Mouse (Mus musculus): ENCODE results near the gene Qprt.

Gene Qprt

GRCm38 (mm10) chr7:127121911-127122270, at the start of gene Qprt:
TSS of gene Qprt (minus strand) at chr7:127122226.
- DNase-seq = no peak

DNA sequence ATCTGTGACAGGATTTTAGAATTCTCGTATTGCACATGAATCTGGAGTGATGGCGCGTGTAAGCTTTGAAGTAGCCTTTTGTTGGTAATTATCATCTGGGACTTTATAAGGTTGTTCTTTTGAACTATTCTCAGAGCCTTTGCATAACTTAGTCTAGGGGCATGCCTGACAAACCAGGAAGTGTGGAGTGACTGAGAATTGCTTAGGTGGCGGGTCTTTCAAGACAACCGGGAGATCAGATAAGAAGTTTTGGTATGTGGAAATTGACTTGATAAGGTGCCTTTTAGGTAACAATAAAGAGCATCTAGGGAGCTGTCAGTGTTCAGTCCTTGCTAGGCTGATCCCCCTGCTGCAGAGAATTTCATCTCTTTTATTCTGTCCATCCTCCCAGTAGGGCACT, 44.5 kb upstream of the Qprt start:
- DNase-seq = no peak

DNA sequence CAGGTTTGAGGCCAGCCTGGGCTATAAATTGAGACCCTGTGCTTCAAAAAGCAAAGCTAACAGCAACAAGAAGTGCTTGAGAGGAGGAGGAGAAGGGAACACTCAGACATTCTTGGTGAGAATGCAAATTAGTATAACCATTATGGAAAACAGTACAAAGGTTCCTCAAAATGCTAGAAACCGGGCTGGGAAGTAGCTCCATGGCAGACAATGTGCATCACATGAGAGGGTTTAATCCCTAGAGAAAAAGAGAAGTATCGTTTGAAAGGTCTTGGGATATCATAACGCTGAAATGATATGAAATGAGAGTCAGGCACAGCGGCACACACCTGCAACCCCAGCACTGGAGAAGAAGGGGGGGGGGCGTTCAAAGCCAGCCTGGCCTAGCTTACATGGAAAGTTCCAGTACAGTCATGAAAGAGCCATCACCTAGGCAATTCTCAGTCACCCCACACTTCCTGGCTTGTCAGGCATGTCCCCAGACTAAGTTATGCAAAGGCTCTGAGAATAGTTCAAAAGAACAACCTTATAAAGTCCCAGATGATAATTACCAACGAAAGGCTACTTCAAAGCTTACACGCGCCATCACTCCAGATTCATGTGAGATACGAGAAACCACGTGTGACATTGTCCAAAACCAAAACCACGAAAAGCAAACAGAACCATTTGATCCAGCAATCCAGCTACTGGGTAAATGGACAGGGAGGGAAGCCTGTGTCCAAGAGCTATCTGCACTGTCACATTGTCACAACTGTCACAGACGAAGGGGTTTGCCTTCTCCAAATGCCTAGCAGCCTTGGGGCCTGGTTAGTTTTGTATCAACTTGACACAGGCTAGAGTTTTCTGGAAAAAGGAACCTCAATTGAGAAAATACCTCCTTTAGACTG, 43.8 kb upstream of the Qprt start:
- no peak for DNase-seq

GRCm38 (mm10) chr7:127164002-127164401, 42.0 kb upstream of the Qprt start:
- DNase-seq = no peak

DNA sequence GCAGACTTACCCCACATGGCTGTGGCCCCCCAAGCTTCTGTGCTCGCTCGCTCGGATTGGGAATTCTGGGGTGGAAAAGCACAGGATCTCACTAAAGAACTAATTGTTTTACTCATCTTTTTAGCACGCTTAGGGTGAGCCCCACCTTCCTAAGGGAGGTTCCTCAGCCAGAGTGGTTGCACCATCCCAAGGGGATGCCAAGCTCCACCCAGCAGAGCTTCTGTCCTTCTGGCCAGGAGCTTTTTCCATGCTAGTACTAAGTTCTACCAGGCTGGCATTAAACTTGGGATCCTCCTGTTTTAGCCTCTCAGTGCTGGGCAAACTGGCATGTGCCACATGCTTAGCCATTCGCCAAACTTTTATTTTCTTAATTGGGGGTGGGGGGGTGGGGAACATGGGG, 40.5 kb upstream of the Qprt start:
- DNase-seq = no peak

- DNase-seq = no peak
Measured at GRCm38 (mm10) chr7:127157548-127157947, 35.5 kb upstream of the Qprt start.

- DNase-seq = no peak
Measured at GRCm38 (mm10) chr7:127153477-127153876, 31.5 kb upstream of the Qprt start.

DNA sequence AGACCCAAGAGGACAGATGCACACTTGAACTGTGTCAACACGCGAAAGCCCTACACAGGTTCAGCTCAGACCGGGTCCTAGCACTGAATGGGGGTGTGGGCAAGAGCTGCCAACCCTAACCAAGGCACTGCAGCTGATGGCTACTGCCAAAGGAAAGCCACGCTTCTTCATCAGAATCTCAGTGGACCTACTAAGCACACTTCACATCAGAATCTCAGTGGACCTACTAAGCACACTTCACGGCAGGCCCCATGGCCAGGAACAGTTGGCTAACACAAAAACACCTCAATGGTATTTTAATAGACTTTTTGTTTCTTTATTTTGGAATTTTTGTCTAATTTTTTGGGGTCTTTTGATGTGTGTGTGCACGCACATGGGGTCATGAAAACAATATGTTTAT, 30.4 kb upstream of the Qprt start:
- no peak for DNase-seq

DNA sequence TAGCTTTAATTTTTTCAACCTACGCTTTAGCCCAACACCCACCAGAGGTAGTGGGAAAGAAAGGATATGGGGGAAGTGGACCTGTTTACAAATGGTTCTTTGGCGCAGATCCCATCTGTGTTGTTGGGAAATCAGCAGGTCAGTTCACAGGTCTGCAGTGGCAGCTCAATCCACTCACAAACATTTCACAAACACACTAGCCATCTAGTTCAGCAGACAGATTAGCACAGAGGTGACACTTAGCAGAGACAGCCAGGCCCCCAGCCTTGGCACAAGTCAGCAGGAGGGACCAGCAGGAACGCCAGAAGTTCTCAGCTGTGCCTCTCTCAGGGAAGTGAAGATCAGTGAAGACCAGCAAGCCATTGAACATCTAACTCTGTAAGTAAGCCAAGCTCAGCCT, 25.9 kb upstream of the Qprt start:
- DNase-seq = no peak

- no peak for DNase-seq
Measured at GRCm38 (mm10) chr7:127146267-127146603, 24.2 kb upstream of the Qprt start.

DNA sequence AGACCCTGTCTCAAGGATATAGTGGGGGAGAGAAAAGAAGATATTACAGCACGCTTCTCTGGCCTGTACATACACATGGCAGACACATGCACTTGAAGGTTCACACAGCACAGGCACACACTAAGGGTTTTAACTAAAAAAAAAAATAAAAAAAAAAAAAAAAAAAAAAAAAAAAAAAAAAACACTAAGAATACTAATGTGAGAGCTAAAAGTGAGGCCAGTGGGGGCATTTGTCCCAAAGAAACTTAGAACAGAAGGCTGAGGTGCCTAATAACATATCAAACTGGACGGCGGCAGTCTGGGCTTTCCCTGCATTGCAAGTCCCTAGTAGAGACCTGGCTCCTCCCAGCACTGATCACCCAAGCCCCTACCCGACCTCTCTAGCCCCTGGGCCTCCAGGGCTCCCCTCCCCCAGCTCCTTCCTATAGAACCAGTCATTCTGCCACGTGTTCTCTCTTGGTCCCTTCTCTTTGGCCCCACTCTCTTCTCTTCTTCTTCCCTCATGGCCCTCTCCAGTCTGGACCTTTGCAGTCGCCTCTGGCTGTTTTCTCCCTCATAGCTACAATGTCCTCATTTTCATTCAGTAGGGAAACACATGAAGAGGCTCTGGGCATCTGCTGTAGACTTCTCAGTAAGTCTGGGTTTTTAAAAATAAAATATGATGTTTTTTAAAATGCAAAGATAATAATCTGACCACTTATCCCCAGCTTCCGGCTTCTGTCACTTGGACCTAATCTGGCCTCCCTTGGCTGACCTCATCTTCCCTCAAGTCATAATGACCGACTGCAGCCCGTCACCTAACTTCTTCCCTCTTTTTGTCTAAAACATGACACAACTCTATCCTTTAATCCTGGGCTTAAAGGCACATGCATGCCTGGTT, 23.6 kb upstream of the Qprt start:
- DNase-seq = no peak

DNA sequence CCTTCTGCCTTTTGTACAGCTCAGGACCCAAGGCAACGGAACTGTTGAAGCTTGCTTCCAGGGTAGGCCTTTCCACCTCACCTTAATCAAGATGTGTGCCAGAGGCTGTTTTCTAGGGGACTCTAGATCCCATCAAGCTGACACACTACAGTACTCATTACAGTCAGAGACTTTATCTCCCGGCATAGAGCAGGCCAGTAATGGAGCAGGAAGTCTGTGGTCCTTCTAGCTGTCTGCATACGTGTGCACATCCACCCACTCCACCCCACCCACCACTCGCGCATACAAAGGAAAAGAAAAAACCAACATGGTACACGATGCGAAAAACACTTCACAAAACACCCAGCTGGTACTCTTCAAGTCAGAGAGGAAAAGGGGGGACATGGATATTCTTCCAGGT, 22.4 kb upstream of the Qprt start:
- DNase-seq = no peak

DNA sequence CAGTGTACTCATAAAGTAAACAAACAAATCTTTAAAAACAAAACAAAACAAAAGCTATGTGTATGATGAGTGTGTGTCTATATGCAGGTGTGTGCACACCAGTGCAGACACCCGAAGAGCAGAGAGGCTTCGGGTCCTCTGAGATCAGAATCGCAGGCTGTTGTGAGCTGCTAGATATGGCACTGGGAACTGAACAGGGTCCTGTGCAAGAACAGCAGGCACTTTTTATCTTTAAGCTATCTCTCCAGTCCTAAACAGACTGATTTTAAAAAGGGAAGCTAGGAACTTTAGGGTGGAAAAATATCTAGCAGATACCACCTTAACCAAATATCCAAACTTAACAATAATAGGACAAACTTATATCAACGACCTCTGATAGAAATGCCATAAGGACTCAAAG, 20.6 kb upstream of the Qprt start:
- no peak for DNase-seq

GRCm38 (mm10) chr7:127142214-127142613, 20.2 kb upstream of the Qprt start:
- no peak for DNase-seq

DNA sequence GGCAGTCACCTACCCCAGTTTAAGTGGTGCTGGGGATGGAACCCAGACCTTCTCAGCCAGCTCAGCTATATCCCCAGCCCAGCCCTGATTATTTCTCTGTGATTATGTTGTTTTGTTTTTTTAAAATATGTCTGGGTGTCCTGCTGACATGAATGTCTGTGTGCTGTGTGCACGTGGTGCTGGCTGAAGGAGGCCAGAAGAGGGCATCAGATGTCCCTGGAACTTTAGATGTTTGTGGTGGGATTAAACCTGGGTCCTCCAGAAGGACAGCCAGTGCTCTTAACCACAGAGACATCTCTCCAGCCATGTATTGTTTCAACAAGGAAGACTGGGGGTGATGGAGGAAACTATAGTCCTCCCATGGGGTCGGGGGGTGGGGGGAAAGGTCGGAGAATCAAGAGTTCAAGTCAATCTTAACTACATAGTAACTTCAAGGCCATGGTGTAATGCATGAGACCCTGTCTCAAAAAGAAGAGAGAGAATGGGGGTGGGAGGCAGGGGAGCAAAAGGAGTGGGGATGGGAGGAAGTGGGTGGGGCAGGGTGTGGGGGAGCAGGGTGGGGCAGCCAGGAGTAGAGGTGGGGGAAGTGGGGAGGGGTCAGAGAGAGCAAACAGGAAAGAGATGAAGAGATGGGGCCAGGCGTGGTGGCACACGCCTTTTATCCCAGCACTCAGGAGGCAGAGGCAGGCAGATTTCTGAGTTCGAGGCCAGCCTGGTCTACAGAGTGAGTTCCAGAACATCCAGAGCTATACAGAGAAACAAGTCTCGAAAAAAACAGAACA, 18.8 kb upstream of the Qprt start:
- no peak for DNase-seq

DNA sequence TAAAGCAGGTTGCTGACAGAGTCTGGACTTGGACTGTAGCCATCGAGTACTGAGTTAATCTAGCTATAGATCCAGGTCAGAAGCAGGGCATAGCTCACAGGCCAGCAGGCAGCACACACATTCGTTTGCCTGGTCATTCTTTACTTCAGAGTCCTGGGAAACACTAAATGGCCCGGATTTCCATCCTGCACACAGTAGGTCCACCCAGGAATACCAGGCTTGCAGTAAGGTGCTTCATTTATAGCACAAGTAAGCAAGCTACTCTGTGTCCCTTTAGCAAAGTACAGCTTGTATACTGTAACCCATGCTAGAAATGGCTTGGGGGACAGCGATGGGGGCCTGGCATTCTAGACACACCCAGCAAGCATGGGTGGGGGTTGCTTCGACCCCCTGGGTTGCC, 17.5 kb upstream of the Qprt start:
- DNase-seq = no peak

DNA sequence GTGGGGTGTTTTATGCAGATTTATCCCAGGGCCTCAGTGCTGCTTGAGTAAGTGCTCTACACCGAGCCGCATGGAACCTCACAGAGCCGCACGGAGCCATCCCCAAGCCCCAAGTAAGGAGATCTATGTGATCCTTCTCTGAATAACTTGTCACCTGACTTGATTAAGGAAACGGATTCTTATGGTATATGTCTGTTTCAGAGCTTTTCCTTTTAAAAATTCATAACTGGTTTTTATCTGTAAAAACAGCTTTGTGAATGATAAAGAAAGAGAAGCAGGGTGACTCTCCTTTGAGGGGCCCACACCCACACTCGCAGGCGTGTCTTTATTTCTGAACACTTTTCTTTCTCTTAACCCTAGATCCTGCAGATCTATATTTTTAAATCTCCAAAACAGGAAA, 17.1 kb upstream of the Qprt start:
- DNase-seq = no peak

DNA sequence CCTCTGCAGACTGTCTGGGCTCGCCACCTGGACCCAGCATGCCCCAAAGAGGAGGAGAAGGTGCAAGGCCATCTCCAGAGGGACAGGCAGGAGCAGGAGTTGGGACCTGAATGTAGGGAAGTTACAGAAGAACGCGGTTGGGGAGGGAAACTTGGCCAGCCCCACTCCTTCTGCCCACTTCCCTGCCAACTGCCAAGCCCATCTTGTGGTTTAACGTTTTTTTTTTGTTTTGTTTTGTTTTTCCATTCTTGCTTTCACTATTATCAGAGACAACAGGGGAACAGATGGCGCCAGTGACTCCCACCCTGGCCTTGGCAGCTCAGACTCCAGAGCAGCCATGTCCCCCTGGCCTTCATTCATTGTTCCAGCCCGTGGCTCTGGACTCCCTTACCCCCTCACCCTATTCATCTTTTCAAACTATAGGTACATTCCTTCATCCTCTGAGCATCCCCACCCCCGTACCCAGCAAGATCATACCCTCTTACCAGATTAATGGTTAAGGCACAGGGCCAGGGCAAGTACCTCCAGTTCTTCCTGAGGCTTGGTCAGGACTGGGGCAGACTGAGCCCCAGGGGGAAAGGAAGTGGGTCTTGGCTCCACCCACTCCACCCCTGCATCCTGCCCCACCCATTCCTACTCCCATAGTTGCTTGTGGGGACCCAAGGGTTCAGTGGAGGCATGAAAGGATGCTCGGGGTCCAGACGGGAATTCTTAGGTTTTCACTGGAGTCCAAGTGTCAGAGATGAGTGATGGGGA, 15.4 kb upstream of the Qprt start, which contains the start of gene Spn:
Gene Spn, minus strand, starts transcription at position 562 of the 756 bp plus-strand sequence.
- no peak for DNase-seq

GRCm38 (mm10) chr7:127136181-127137071, 14.4 kb upstream of the Qprt start:
- no peak for DNase-seq

- DNase-seq = no peak
Measured at GRCm38 (mm10) chr7:127134821-127135447, 12.9 kb upstream of the Qprt start.

- DNase-seq = no peak
Measured at GRCm38 (mm10) chr7:127133125-127133524, 11.1 kb upstream of the Qprt start.
